Mouse (Mus musculus) limb, embryonic 10.5 days (tissue): ENCODE measurements at regions not wholly inside any gene's neighbourhood (a gene's known extent, or its start where the extent isn't known, plus 50 kb on each side); places are given as distances from the start of the nearest gene placed in this dataset.

ENCODE experiments used
- DNase-seq: peaks from one replicate; pipeline ENCODE4 v3.0.0-alpha.2; 2017; ENCODE audit warnings: low spot score
- H3K27ac ChIP-seq: fragments of 300-500 bp; sonication (generic); 2 replicates; pipeline ENCODE4 v1.5.1; 2016; ENCODE audit warnings: mild to moderate bottlenecking
- H3K27me3 ChIP-seq: fragments of 300-500 bp; sonication (generic); 2 replicates; pipeline ENCODE4 v1.6.1; 2016; ENCODE audit warnings: low read depth, mild to moderate bottlenecking; ENCODE audit not compliant: poor library complexity, severe bottlenecking
- H3K36me3 ChIP-seq: fragments of 300-500 bp; sonication (generic); 2 replicates; pipeline ENCODE4 v1.6.1; 2016; ENCODE audit warnings: mild to moderate bottlenecking, moderate library complexity
- H3K4me1 ChIP-seq: fragments of 300-500 bp; sonication (generic); 2 replicates; pipeline ENCODE4 v1.6.1; 2016
- H3K4me3 ChIP-seq: fragments of 300-500 bp; sonication (generic); 2 replicates; pipeline ENCODE4 v1.5.1; 2016; ENCODE audit warnings: mild to moderate bottlenecking, moderate library complexity
- H3K9me3 ChIP-seq: fragments of 300-500 bp; sonication (generic); replicated peaks from 2 replicates; pipeline ENCODE4 v1.6.1; 2016; ENCODE audit warnings: mild to moderate bottlenecking
- WGBS: fragments of 180-500 bp; shearing (Covaris S2); methylation state at CpG from one replicate; pipeline ENCODE4 v1.1.7; 2016; 5-methylcytosine and 5-hydroxymethylcytosine counted together

DNA sequence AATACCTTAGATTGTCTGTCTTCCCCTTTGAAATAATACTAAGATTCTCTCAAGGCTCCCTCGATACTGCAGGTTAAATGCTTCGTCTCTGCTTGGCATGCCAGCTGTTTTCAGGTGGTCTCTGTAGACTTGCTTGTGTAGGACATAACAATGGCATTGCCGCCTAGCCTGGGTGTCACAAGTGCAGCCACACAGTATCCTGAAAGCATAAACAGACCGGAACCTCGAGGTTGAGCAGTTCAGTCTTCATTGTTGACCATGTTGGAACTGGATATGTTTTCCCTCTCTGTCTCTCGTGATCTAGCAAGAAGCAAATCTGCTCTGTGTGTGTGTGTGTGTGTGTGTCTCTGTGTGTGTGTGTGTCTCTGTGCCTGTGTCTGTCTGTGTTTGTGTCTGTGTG is 675.4 kb upstream of the Tmem132c start:
- no peak for DNase-seq

DNA sequence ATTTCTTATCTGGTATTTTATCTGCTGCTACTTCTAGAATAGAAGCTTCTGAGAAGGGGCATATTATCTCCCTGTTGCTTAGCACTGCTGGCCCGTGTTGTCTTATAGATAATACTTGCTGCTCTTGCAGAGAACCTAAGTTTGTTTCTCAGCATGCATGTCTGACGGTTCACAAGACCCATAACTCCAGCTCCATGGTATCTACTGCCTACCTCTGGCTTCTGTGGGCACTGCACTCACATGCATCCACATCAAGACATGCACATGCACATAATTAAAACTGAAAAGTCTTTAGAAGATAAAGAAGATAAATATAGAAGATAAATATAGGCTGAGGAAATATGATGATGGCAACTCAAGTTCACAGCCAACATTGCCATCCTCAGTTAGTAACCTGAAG is 667.8 kb upstream of the Tmem132c start:
- Histone ChIP-seq H3K36me3 (no peaks in the 10 kb centered on the region), H3K4me3 (no peak overlapping the region), H3K27ac (no peak overlapping the region), H3K27me3 (no peaks in the 10 kb centered on the region), H3K9me3 (0 out of 2 replicates have a peak, but pooled peaks cover 3% of the 10 kb centered on the region), H3K4me1 (no peaks in the 10 kb centered on the region)
- DNase-seq = no peak
- 78% methylated on average over 2 of the region's 2 CpGs for WGBS

More for the DNA sequence above, 675.4 kb upstream of the Tmem132c start:
- Histone ChIP-seq H3K4me3 (no peak overlapping the region), H3K27ac (no peak overlapping the region), H3K27me3 (no peaks in the 10 kb centered on the region), H3K9me3 (no peaks in the 10 kb centered on the region), H3K4me1 (no peaks in the 10 kb centered on the region), H3K36me3 (no peaks in the 10 kb centered on the region)
- 84% methylated on average over 6 of the region's 6 CpGs for WGBS

DNA sequence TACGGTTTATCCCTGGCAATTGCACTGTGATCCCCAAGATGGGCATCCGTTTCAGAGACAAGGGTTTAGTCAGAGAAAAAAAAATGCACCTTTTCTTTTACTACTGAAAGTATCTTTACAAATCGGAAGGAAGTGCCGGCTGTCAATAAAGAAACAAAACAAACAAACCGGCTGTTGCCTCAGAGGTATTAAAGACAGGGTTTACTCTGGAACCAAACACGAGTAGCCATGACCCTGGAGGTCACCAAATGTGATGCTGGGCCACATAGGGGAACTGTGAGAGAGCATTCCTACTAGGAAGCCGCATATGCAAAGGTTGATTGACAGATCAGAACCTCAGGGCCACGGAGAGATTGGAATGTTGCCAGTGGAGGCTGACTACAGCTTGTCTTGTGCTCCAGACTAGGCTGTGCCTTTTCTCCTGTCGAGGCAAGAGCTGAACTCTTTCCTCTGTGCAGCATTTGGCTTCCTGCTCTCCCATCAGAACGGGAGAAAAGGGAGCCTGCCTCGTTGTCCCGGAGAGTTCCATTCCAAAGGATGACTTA is 643.8 kb upstream of the Tmem132c start:
- no peaks in the 10 kb centered on the region for H3K27me3 ChIP-seq
- H3K9me3 ChIP-seq = no peaks in the 10 kb centered on the region
- WGBS = 78% methylated on average over 12 of the region's 12 CpGs
- H3K4me3 ChIP-seq = no peak overlapping the region
- no peak overlapping the region for H3K27ac ChIP-seq
- no peaks in the 10 kb centered on the region for H3K4me1 ChIP-seq
- no peak for DNase-seq
- no peaks in the 10 kb centered on the region for H3K36me3 ChIP-seq

GRCm38 (mm10) chr5:126599561-126599960 is 642.0 kb upstream of the Tmem132c start:
- Histone ChIP-seq H3K9me3 (no peaks in the 10 kb centered on the region), H3K36me3 (no peaks in the 10 kb centered on the region), H3K4me1 (no peaks in the 10 kb centered on the region), H3K27me3 (no peaks in the 10 kb centered on the region), H3K27ac (no peak overlapping the region), H3K4me3 (no peak overlapping the region)
- DNase-seq = no peak
- 87% methylated on average over 5 of the region's 5 CpGs for WGBS

DNA sequence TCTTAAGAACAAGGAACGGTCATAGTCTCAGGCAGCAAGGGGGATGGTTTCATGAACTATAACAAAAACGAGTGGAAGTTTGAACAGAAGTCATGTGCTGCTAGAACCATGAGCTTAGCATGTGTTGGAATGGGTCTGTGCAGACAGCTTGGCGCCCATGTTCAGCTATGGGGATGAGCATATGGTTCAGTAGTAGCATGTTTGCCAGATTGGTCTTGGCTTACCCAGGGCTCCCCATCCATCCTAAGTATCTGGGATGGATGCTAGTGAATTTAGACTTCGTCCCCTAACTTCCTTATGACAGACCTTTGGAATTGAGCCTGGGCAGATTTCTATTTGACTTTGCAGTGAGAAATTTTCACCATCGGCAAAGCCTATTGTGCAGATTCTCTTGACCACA is 634.9 kb upstream of the Tmem132c start:
- Histone ChIP-seq H3K4me3 (no peak overlapping the region), H3K4me1 (no peaks in the 10 kb centered on the region), H3K27me3 (no peaks in the 10 kb centered on the region), H3K36me3 (no peaks in the 10 kb centered on the region), H3K9me3 (no peaks in the 10 kb centered on the region; the same call in 1 of the 2 replicates), H3K27ac (no peak overlapping the region)
- DNase-seq = no peak
- 90% methylated on average over 5 of the region's 5 CpGs for WGBS

DNA sequence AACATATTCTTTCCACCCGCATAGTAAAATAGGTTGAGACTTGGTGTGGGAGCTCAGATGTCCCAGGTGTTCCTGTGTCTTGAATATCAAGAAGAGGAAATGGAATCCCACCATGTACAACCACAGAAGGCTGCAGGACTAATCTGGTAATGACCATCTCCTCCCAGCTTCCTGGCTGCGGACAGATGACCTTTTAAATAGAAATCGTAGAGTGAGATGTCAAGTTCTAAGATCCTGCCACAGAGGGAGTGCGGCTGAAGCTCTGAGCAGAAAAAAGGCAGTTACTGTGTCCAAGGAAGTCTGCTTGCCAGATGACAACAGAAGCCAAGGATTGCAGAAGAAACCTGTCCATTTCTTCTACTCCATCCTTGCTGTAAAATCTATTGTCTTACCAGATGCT is 629.0 kb upstream of the Tmem132c start:
- Histone ChIP-seq H3K9me3 (no peaks in the 10 kb centered on the region), H3K27ac (no peak overlapping the region), H3K4me1 (no peaks in the 10 kb centered on the region), H3K36me3 (no peaks in the 10 kb centered on the region), H3K27me3 (no peaks in the 10 kb centered on the region), H3K4me3 (no peak overlapping the region)
- WGBS = 89% methylated on average over 4 of the region's 4 CpGs
- no peak for DNase-seq

GRCm38 (mm10) chr5:126622551-126622950 is 619.1 kb upstream of the Tmem132c start:
- 84% methylated on average over 6 of the region's 6 CpGs for WGBS
- Histone ChIP-seq H3K27me3 (no peaks in the 10 kb centered on the region), H3K4me1 (no peaks in the 10 kb centered on the region), H3K9me3 (no peaks in the 10 kb centered on the region), H3K27ac (no peak overlapping the region), H3K36me3 (no peaks in the 10 kb centered on the region), H3K4me3 (no peak overlapping the region)
- no peak for DNase-seq

DNA sequence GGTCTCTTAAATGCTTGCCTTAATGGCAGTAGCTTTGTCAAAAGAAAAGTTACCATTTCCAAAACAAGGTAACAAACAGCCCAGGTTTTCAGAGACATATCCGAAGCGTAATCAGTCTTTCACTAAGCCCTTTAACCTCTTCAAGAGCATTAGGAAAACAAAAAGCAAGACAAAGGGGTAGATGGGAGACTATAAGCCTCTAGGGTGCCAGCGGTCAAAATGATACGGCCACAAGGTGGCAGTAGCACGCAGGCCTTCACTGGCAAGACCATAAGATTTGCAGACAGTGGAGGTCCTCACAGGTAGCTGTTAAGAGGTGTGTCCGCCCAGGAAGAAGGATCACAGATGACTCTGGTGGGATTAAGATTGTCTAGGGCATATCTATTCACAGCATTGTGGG is 618.4 kb upstream of the Tmem132c start:
- no peaks in the 10 kb centered on the region for H3K36me3 ChIP-seq
- H3K27ac ChIP-seq = no peak overlapping the region
- H3K9me3 ChIP-seq = no peaks in the 10 kb centered on the region
- no peaks in the 10 kb centered on the region for H3K4me1 ChIP-seq
- H3K4me3 ChIP-seq = no peak overlapping the region
- 15% methylated on average over 6 of the region's 6 CpGs for WGBS
- H3K27me3 ChIP-seq = no peaks in the 10 kb centered on the region
- DNase-seq = peak; percentile 51

DNA sequence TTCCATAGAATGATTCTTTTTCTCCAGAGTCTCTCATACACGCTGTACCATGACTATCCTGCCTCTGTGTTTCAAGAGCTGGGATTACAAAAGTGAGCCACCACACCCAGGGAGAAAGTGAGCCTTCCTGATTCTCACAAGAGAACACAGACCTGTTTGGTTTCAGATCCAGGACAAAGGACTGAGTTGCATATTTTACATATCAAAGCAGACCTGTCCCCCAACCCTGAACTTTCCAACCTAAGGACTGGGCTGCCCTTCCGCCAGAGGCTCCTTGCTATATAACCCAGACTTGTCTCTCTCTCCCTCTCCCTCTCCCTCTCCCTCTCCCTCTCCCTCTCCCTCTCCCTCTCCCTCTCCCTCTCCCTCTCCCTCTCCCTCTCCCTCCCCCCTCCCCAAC is 611.8 kb upstream of the Tmem132c start:
- no peak overlapping the region for H3K4me3 ChIP-seq
- H3K4me1 ChIP-seq = no peaks in the 10 kb centered on the region
- H3K27ac ChIP-seq = no peak overlapping the region
- DNase-seq = no peak
- no peaks in the 10 kb centered on the region for H3K36me3 ChIP-seq
- H3K9me3 ChIP-seq = no peaks in the 10 kb centered on the region
- no peaks in the 10 kb centered on the region for H3K27me3 ChIP-seq
- 21% methylated on average over 2 of the region's 2 CpGs for WGBS

GRCm38 (mm10) chr5:126650415-126650814 is 591.2 kb upstream of the Tmem132c start:
- no peak overlapping the region for H3K27ac ChIP-seq
- no peak for DNase-seq
- WGBS = 85% methylated on average over 7 of the region's 7 CpGs
- H3K27me3 ChIP-seq = no peaks in the 10 kb centered on the region
- no peak overlapping the region for H3K4me3 ChIP-seq
- no peaks in the 10 kb centered on the region for H3K36me3 ChIP-seq
- H3K4me1 ChIP-seq = no peaks in the 10 kb centered on the region
- no peaks in the 10 kb centered on the region for H3K9me3 ChIP-seq

DNA sequence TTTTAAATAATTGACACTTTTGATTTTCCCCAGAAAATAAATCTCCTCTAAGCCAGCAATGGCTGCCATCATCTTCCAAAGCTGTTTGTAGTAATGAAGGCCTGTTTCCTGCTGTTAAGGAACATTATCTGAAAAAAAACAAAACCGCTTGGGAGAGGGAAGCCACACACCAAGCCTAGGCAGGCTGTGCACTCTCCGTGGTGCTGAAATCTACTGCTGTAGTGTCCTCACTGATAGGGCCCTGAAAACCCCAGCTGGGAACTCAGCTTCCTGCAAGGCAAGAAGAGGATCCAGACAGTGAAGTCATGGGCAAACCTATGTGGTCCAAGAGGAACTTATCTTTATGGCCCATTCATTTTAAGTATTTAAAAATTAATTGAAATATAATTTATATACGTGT is 590.2 kb upstream of the Tmem132c start:
- Histone ChIP-seq H3K36me3 (no peaks in the 10 kb centered on the region), H3K9me3 (no peaks in the 10 kb centered on the region), H3K27me3 (no peaks in the 10 kb centered on the region), H3K27ac (no peak overlapping the region), H3K4me3 (no peak overlapping the region), H3K4me1 (no peaks in the 10 kb centered on the region)
- 24% methylated on average over 3 of the region's 3 CpGs for WGBS
- DNase-seq = peak; percentile 66

DNA sequence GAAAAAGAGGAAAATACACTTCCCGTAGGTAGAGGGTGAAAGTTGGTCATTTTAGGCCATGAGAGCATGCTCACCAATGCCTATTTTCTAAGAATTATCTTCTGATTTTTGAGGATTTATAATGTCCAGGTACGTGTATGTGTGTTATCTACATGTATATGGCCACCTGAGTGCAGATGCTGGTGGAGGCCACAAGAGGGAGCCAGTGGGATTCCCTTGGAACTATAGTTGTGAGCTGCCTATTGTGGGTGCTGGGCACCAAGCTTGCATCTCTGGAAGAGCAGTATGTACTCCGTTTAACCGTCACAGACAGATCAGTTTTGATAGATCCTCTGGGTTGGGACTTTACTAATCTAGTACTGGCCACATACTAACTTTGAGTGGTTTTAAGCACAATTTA is 579.0 kb upstream of the Tmem132c start:
- Histone ChIP-seq H3K4me3 (no peak overlapping the region), H3K27ac (no peak overlapping the region), H3K27me3 (no peaks in the 10 kb centered on the region), H3K4me1 (no peaks in the 10 kb centered on the region), H3K9me3 (no peaks in the 10 kb centered on the region), H3K36me3 (no peaks in the 10 kb centered on the region)
- 89% methylated on average over 4 of the region's 4 CpGs for WGBS
- DNase-seq = no peak

- H3K4me3 ChIP-seq = no peak overlapping the region
- no peaks in the 10 kb centered on the region for H3K9me3 ChIP-seq
- H3K36me3 ChIP-seq = no peaks in the 10 kb centered on the region
- H3K27ac ChIP-seq = no peak overlapping the region
- 64% methylated on average over 1 of the region's 1 CpGs for WGBS
- no peaks in the 10 kb centered on the region for H3K4me1 ChIP-seq
- no peaks in the 10 kb centered on the region for H3K27me3 ChIP-seq
- peak; percentile 69 for DNase-seq
Observed at GRCm38 (mm10) chr5:126671156-126671555, 570.5 kb upstream of the Tmem132c start.

- Histone ChIP-seq H3K4me3 (no peak overlapping the region), H3K27me3 (no peaks in the 10 kb centered on the region), H3K9me3 (no peaks in the 10 kb centered on the region), H3K4me1 (no peaks in the 10 kb centered on the region), H3K36me3 (no peaks in the 10 kb centered on the region), H3K27ac (no peak overlapping the region)
- no peak for DNase-seq
- 80% methylated on average over 6 of the region's 6 CpGs for WGBS
Observed at GRCm38 (mm10) chr5:126680262-126680661, 561.3 kb upstream of the Tmem132c start.
